Mouse (Mus musculus) heart, adult 2 months (tissue): ENCODE measurements around the gene Gpr176. TPM values are rescaled to one million over a fixed set of nuclear protein-coding genes. Genes with fewer than 3 reads are reported as not detected.
"Not testable (repeated sequence)": the region's sequence is repeated elsewhere in the genome, so short reads cannot be mapped to it uniquely, and the experiment has no call there.

ENCODE experiments used
- DNase-seq, 2 experiments: peaks; one replicate each; pipeline ENCODE4 v3.0.0; 2021
- H3K27ac ChIP-seq: fragments of 200-600 bp; 2 replicates; pipeline ENCODE4 v1.8.1; 2022
- H3K27me3 ChIP-seq: fragments of 200-500 bp; 2 replicates; pipeline ENCODE4 v1.6.1; 2012; ENCODE audit warnings: mild to moderate bottlenecking, low read length, inconsistent platforms, mixed read lengths; ENCODE audit not compliant: control insufficient read depth, insufficient read depth
- H3K36me3 ChIP-seq: fragments of 200-500 bp; 2 replicates; pipeline ENCODE4 v1.6.1; 2012; ENCODE audit warnings: low read length, inconsistent platforms; ENCODE audit not compliant: control insufficient read depth, insufficient read depth
- H3K4me1 ChIP-seq: fragments of 200-500 bp; 2 replicates; pipeline ENCODE4 v1.6.1; 2011; ENCODE audit warnings: low read length; ENCODE audit not compliant: control insufficient read depth, insufficient read depth
- H3K4me3 ChIP-seq: fragments of 200-600 bp; 2 replicates; pipeline ENCODE4 v1.8.1; 2022
- H3K79me2 ChIP-seq: fragments of 200-500 bp; replicated peaks from 2 replicates; pipeline ENCODE4 v1.6.1; 2012; ENCODE audit warnings: mild to moderate bottlenecking, inconsistent platforms, low read length, moderate library complexity, mixed read lengths; ENCODE audit not compliant: control insufficient read depth, insufficient read depth
- H3K9ac ChIP-seq: fragments of 200-500 bp; 2 replicates; pipeline ENCODE4 v1.6.1; 2012; ENCODE audit warnings: low read depth, mild to moderate bottlenecking, control low read depth, inconsistent platforms, low read length, mixed read lengths
- CTCF ChIP-seq: fragments of 200-600 bp; IDR thresholded peaks from 2 replicates; pipeline ENCODE4 v1.8.1; 2022; ENCODE audit warnings: antibody characterized with exemption, mild to moderate bottlenecking, moderate library complexity
- EP300 ChIP-seq: fragments of 200-500 bp; IDR thresholded peaks from 2 replicates; pipeline ENCODE4 v1.6.1; 2011; ENCODE audit warnings: low read depth, low read length, control low read depth; ENCODE audit not compliant: insufficient read depth
- POLR2A ChIP-seq: fragments of 200-500 bp; IDR thresholded peaks from 2 replicates; pipeline ENCODE4 v1.6.1; 2011; ENCODE audit warnings: mild to moderate bottlenecking, low read depth, low read length, control low read depth; ENCODE audit not compliant: insufficient read depth
- WGBS: fragments of 180-500 bp; shearing (Covaris S2); methylation state at CpG from one replicate; pipeline ENCODE4 v1.1.7; 2018; 5-methylcytosine and 5-hydroxymethylcytosine counted together
- intact Hi-C: fragments of 180-260 bp; cut with DNase I; formaldehyde crosslinking; loops from one replicate; pipeline ENCODE4 v1.15.1; 2025
- polyA plus RNA-seq: library from polyadenylated mRNA; depleted of rRNA; stranded (reverse); fragments of >200 nt; gene quantifications from 2 replicates; pipeline ENCODE4 v1.2.3, GENCODE M21; 2012
- total RNA-seq, 2 experiments: library from RNA; stranded (reverse); gene quantifications; 2 replicates each; pipeline ENCODE4 v1.2.3; 2021

Gene Gpr176
- total and polyA plus RNA-seq, 3 experiments: 0.07 to 0.12 (median 0.10) TPM

- H3K4me1 ChIP-seq: no peaks in the 10 kb centered on the region
- no peak overlapping the region for H3K27ac ChIP-seq
- no peak overlapping the region for H3K4me3 ChIP-seq
- H3K79me2 ChIP-seq: no peaks in the 10 kb centered on the region
- intact Hi-C loops: no loop called here
- H3K27me3 ChIP-seq: no peaks in the 10 kb centered on the region
- WGBS: 95% methylated on average over 2 of the region's 2 CpGs
- no peak for DNase-seq
- TF ChIP-seq CTCF: no peak
- TF ChIP-seq POLR2A: no peak
- TF ChIP-seq EP300: no peak
- H3K9ac ChIP-seq: no peak overlapping the region
- no peaks in the 10 kb centered on the region for H3K36me3 ChIP-seq
These were observed 71.6 kb downstream of the Gpr176 start for GRCm38 (mm10) chr2:118301656-118302055.

- H3K27me3 ChIP-seq: no peaks in the 10 kb centered on the region
- H3K79me2 ChIP-seq: no peaks in the 10 kb centered on the region
- no peak overlapping the region for H3K4me3 ChIP-seq
- TF ChIP-seq EP300 (no peak), POLR2A (no peak), CTCF (no peak)
- no peaks in the 10 kb centered on the region for H3K4me1 ChIP-seq
- no peak overlapping the region for H3K9ac ChIP-seq
- no peak for DNase-seq
- no peak overlapping the region for H3K27ac ChIP-seq
- H3K36me3 ChIP-seq: no peaks in the 10 kb centered on the region
- intact Hi-C loops: no loop called here
- 86% methylated on average over 8 of the region's 8 CpGs for WGBS
These were observed 72.1 kb downstream of the Gpr176 start for GRCm38 (mm10) chr2:118301041-118301545.

GRCm38 (mm10) chr2:118299981-118300380, 73.2 kb downstream of the Gpr176 start:
- H3K27me3 ChIP-seq: no peaks in the 10 kb centered on the region
- no peak for DNase-seq
- 67% methylated on average over 2 of the region's 2 CpGs for whole genome bisulfite sequencing
- H3K4me1 ChIP-seq: peaks cover 2% of the 10 kb centered on the region
- intact Hi-C loops: no loop called here
- H3K4me3 ChIP-seq: no peak overlapping the region
- H3K79me2 ChIP-seq: no peaks in the 10 kb centered on the region
- TF ChIP-seq POLR2A (no peak), CTCF (no peak), EP300 (no peak)
- no peak overlapping the region for H3K9ac ChIP-seq
- H3K27ac ChIP-seq: no peak overlapping the region
- H3K36me3 ChIP-seq: no peaks in the 10 kb centered on the region

- Histone ChIP-seq H3K27ac (no peak overlapping the region), H3K27me3 (no peaks in the 10 kb centered on the region), H3K4me3 (no peak overlapping the region), H3K9ac (no peak overlapping the region), H3K79me2 (no peaks in the 10 kb centered on the region), H3K4me1 (peaks cover 2% of the 10 kb centered on the region), H3K36me3 (no peaks in the 10 kb centered on the region)
- no peak for TF ChIP-seq CTCF
- TF ChIP-seq EP300: no peak
- no peak for TF ChIP-seq POLR2A
- intact Hi-C loops: no loop called here
- DNase-seq: no peak
- 89% methylated on average over 4 of the region's 4 CpGs for WGBS
These were observed 74.6 kb downstream of the Gpr176 start for GRCm38 (mm10) chr2:118298601-118299000.

- Histone ChIP-seq H3K4me1 (peaks cover 2% of the 10 kb centered on the region), H3K27me3 (no peaks in the 10 kb centered on the region), H3K36me3 (no peaks in the 10 kb centered on the region), H3K4me3 (no peak overlapping the region), H3K27ac (no peak overlapping the region), H3K9ac (no peak overlapping the region), H3K79me2 (no peaks in the 10 kb centered on the region)
- 69% methylated on average over 2 of the region's 2 CpGs for WGBS
- intact Hi-C loops: no loop called here
- DNase-seq: no peak
- no peak for TF ChIP-seq EP300
- no peak for TF ChIP-seq CTCF
- TF ChIP-seq POLR2A: no peak
These were observed 75.3 kb downstream of the Gpr176 start for GRCm38 (mm10) chr2:118297966-118298365.

- Histone ChIP-seq H3K4me3 (no peak overlapping the region), H3K27me3 (no peaks in the 10 kb centered on the region), H3K36me3 (no peaks in the 10 kb centered on the region), H3K27ac (no peak overlapping the region), H3K4me1 (peaks cover 2% of the 10 kb centered on the region), H3K79me2 (no peaks in the 10 kb centered on the region), H3K9ac (no peak overlapping the region)
- 33% methylated on average over 7 of the region's 7 CpGs for WGBS
- DNase-seq: peak in 1 of 2 experiments; percentile 27
- intact Hi-C loops: no loop called here
- no peak for TF ChIP-seq EP300
- no peak for TF ChIP-seq POLR2A
- no peak for TF ChIP-seq CTCF
These were observed 77.7 kb downstream of the Gpr176 start for GRCm38 (mm10) chr2:118295505-118295904.

GRCm38 (mm10) chr2:118293583-118293982, 79.6 kb downstream of the Gpr176 start:
- H3K27me3 ChIP-seq: no peaks in the 10 kb centered on the region
- H3K4me1 ChIP-seq: peaks cover 2% of the 10 kb centered on the region
- no peak overlapping the region for H3K9ac ChIP-seq
- intact Hi-C loops: no loop called here
- no peaks in the 10 kb centered on the region for H3K79me2 ChIP-seq
- no peak overlapping the region for H3K4me3 ChIP-seq
- WGBS: 90% methylated on average over 5 of the region's 5 CpGs
- DNase-seq: no peak
- H3K36me3 ChIP-seq: no peaks in the 10 kb centered on the region
- H3K27ac ChIP-seq: no peak overlapping the region
- TF ChIP-seq EP300 (no peak), POLR2A (no peak), CTCF (no peak)

GRCm38 (mm10) chr2:118289066-118289460, 84.2 kb downstream of the Gpr176 start:
- H3K36me3 ChIP-seq, H3K79me2 ChIP-seq, H3K9ac ChIP-seq, H3K27me3 ChIP-seq, H3K4me3 ChIP-seq, H3K27ac ChIP-seq, H3K4me1 ChIP-seq, DNase-seq, intact Hi-C loops: not testable (repeated sequence)
- 79% methylated on average over 7 of the region's 7 CpGs for WGBS
